Mouse (Mus musculus): ENCODE data around the gene Tmem212. TPM values are rescaled to one million over a fixed set of nuclear protein-coding genes. Genes with fewer than 3 reads are reported as not detected.

Gene Tmem212
- total RNA-seq, 2 experiments from 2014 or later, result not detected

DNA sequence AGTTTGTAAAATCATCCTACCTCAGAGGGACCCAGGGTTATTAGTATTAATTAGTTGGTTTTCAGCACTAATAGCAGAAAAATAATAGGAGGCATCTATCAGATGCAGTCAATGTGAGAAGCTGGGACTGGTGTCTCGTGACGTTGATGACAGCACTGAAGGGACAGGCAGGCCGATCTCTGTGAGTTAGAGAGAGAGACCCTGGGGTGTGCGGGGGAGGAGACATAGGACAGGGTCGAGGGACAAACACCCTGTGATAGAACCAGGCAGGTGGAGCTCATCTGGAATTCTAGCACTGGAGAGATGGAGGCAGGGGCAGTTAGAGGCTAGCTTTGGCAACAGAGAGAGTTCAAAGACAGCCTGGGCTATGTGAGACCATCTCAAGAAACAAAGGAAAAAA is 53.3 kb downstream of the Tmem212 start:
- DNase-seq, result no peak

DNA sequence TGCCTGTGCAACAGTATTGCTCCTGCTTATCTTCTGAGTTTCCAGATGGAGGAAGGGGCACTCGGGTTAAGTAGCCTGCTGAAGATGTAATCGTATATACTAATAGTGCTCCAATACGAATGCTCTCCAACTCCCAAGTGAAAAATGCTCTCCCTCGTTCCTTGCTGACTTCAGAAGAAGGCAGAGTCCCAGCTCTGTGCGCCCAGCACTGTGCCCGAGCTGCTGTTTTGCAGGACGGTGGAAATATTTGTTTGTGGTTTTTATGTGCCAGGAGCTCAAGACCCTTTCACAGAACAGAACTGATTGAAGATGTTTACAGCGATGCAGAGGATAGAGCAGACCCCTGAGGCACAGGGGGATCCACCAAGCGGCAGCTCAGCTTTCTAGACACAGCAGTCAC is 55.9 kb downstream of the Tmem212 start:
- no peak for DNase-seq

DNA sequence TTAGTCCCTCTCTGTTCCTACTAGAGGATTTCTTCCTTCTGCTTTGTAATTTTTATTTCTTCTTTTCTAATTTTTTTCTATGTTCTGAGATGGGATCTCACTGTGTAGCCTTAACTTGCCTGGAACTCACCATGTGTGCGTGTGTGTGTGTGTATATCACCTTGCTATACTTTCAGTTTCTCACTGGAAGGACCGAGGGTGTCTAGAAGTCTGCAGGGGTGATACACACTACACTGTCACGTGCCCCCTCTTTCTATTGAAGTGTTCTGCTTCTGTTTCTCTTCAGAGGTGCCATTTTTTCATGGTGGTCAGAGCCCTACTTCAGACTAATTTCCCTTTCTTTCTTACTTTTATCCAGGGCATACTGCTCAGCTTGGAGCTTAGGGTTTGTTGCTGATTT is 56.4 kb downstream of the Tmem212 start:
- DNase-seq, result no peak

DNA sequence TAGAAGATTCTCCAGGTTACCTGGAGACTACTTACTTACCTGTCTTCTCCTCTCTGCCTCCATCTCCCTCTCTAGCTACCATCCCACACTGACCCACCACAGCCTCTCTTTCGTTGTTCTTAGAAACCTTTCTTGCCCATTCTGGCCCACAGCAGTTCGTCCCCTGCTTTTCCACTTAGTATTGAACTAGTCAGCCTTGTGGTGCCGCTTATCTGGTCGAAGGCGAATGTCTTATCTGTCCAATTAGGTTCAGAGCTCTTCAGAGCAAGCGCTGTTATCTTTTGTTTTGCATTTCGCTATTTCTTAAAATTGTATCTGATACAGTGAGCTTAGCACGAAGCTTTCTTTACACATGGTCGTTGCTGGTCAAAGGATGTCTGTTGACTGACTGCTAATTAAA is 56.9 kb downstream of the Tmem212 start:
- DNase-seq, result no peak

DNA sequence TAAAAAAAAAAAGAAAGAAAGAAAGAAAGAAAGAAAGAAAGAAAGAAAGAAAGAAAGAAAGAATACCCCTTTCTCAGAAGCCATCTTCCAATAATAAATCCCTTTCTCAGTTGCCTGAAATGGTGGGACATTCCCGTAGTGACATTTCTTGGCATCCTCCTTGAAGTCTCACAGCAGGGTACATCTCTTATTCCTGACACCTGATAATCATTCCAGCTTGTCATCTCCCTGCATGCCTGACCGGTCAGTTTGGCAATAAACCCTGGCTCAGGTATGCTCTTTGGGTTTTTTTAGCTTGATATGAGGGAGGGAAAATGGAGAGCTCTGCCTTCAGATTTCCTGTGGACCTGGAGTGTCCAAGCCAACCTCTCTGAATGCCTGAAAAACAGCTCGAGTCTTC is 59.9 kb downstream of the Tmem212 start:
- no peak for DNase-seq

DNA sequence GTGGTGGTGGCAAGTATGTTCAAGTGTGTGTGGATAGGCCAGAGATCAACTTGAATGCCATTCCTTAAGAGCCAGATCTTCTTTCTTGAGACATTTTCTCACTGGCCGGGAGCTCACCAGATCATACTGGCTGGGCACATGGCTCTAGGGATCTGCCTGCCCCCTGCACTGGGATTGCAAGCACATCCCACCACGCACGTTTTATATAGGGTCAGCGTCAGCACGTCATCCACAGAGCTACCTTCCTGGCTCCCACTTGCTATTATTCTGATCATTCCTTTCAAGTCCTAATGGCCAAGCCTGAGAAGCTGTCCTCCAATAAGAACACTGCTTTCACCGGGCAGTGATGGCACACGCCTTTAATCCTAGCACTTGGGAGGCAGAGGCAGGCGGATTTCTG is 60.4 kb downstream of the Tmem212 start:
- no peak for DNase-seq

DNA sequence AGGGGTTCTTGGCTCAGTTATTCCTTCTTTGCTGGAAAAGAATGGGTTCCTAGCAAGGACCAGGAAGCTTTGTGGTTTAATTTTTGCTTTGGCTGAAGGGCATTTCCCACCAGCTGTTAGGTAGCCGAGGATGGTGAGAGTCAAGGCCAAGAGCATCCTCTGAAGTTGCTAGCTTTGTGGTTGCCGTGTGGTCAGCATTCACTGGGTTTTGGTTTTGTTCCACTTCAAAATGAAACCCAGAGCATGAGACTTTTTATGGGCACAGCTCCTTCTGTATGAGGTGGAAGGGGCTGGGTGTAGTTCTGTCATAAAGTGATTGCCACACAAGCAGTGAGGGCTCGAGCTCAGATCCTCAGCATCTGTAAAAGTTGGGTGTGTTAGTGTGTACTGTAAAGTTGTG is 67.4 kb downstream of the Tmem212 start:
- DNase-seq, result no peak

DNA sequence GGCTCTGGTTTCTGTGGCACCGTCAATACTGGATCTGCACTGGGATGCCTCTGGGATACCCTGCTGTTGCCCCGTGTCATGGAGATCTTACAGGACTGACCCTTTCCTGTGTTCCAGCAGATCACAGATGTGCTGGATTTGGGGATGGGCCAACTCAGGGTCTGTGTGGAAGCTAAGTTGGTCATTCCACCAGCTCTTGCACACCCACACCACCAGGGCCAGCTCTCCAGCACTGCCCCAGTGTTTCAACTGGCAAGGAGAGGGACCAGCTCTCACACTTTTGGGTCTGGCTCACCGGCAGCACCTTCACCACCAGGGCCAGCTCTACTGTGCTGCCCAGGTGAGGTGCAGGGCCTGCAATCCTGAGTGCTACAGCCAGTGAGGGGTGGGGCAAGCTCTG is 68.9 kb downstream of the Tmem212 start:
- no peak for DNase-seq

DNA sequence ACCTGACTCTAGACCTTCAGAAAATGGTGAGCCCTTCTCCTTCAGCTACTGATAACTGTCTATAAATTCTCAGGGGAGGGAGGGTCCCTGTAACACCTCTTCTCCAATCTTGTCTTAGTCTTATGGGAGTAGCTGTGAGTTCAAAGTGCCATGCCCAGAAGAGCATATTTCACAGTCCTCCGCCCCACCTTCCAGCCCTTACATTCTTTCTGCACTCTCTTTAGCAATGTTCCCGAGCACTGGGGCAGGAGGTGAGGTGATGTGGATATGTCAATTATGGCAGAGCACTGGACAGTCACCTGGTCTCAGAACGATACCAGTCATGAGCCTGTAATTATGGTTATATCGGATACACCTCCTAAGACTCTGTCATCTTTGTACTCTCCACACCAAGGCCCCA is 70.2 kb downstream of the Tmem212 start:
- DNase-seq, result no peak

Other genes starting within 250 kb of the Tmem212 start
- 10 to 100 TPM; 41.9 to 56.1 TPM for gene Fndc3b, start 185.1 kb downstream of the Tmem212 start, total RNA-seq (2021)
- 10 to 100 TPM in 1 of 2 experiments, 1 to 10 TPM in 1; 9.0 to 10.7 TPM for gene Pld1, start 42.3 kb upstream of the Tmem212 start, total RNA-seq (2021)